Mouse (Mus musculus) CH12.LX (cell line): ENCODE data around the gene Fam71b.

ENCODE experiments used
- MAX ChIP-seq: IDR thresholded peaks from 2 replicates; pipeline ENCODE4 v1.6.1; 2011; ENCODE audit warnings: low read length, improper control_type of control experiment
- POLR2A ChIP-seq: IDR thresholded peaks from 2 replicates; pipeline ENCODE4 v1.6.1; 2011; ENCODE audit warnings: low read depth, mild to moderate bottlenecking, improper control_type of control experiment, low read length
- RAD21 ChIP-seq: IDR thresholded peaks from 2 replicates; pipeline ENCODE4 v1.6.1; 2011; ENCODE audit warnings: low read depth, mild to moderate bottlenecking, low read length, improper control_type of control experiment, moderate library complexity

DNA sequence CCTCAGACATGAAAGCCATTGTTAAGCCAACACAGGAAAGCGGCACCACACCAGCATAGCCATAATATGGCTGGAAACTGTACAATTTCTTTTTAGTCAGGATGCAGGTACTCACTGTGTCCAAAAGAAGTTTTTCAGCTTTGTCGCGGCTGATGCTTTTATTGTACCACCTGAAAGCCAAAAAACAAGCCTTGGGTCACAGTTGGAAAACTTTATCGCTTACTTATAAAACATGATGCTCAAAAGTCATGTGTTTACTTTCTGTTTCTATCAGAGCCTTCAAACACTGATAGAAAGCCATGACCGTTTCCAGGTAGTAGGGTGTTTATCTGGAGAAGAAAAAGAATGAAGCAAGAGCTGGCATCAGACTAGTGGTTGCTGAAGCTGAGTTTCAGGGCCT lies 48.6 kb upstream of the Fam71b start:
- no peak for TF ChIP-seq MAX
- TF ChIP-seq POLR2A, result no peak
- no peak for TF ChIP-seq RAD21
